Mouse (Mus musculus): ENCODE data around the gene 2610028H24Rik. TPM values are rescaled to one million over a fixed set of nuclear protein-coding genes. Genes with fewer than 3 reads are reported as not detected.

The 2610028H24Rik gene
- total RNA-seq (2021), result under 1 TPM in 1 of 2 experiments, not detected in 1; 0.62 TPM
- long read RNA-seq, experiment 1, partial matches to known transcripts, result 0 of 1 reads
- long read RNA-seq, experiment 1, other reads (novel, unspliced or antisense), result 0 of 1 reads
- long read RNA-seq, experiment 2, partial matches to known transcripts, result 0 of 1 reads
- long read RNA-seq, experiment 2, other reads (novel, unspliced or antisense), result 1 of 1 reads

DNA sequence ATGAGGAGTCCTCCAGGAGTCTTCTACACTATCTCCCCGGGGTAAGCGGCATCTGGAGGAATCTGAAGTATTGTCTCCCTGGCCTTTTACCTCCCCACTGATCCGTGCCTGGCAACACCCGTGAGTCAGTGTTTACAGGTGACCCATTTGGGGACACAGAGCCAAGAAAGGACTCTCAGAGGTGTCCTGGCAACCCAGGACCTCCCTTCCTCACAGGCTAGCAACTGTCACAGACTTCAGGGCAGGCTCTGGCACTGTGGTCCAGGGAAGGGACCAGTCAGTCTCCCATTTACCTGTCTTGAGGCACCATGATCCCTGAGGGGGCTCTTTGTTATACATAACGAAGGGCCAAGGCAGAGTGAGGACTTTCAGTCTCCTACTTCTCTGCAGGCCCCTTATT lies at the start of gene 2610028H24Rik:
TSS of gene 2610028H24Rik (plus strand) at position 231 of the 400 bp plus-strand sequence.
- DNase-seq, result no peak

- no peak for DNase-seq
Observed at GRCm38 (mm10) chr10:76408520-76408919, 40.4 kb upstream of the 2610028H24Rik start.

DNA sequence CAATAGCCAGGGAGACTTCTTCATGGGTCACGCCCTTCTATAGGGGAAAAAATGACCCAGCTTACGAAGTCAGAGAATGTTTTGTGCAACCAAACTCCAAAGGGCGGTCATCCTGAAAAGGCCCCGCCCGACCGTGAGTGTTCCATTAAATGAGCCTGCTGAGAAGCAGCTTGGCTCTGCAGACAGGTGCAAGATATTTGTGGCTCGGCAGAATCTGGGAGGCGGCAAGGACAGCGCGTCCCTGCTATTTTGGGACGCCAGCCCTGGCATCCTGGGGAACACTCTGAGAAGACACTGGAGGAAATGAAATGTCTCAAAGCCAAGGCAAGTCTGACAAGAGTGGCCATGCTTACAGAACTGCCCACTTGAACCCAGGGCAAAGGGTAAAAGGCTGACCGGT lies 32.1 kb upstream of the 2610028H24Rik start:
- DNase-seq, result peak; percentile 71 to 85

- no peak for DNase-seq
Observed at GRCm38 (mm10) chr10:76425674-76426073, 23.2 kb upstream of the 2610028H24Rik start.

DNA sequence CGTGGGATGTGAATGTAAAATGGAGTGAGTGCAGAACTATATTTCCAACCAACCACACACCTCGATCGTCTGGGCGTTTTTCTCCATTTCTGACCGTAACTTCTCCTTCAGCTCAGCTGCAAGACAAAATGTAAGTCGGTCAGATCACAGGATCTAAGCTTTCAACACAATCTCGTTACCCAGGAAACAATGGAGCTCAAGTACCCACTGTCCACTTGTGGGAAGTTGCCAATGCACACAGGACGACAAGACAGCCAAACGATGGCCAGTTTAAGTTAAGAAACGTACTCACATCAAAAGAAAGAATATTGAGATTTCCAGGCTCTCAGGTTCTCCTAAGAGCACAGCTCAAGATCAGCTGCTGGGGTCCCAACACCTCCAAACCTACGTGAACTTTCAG lies 15.0 kb upstream of the 2610028H24Rik start:
- DNase-seq, result no peak

DNA sequence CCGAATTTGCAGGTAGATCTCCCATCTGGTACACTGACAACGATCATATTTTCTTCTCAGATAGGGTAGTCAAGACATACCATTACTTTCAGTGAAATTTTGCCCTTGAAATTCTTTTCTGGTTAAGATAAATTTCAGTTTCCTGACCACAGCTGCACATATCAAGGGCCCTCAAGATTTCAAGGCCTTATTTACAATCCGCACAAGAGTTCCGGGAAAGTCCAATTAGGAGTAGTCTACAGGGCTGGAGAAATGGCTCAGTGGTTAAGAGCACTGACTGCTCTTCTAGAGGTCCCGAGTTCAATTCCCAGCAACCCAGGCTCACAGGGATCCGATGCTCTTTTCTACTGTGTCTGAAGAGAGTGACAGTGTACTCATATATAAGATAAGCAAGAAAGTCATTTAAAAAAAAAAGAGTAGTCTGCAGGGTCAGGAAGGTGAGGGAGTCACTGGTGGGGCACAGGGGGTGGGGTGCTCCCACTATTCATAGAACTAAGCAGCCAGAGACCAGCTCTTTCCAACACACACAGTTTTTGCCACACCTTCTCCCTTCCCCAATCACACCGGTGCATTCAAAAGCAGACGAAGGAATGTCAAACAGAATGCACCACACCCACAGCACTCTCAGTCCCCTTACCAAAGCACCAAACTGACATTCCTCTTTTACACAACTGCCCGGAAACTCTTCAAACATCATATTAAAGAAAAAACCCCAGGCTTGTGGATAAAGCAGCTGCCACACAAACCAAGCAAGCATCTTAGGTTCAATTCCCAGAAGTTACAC lies 9.6 kb upstream of the 2610028H24Rik start:
- DNase-seq, result no peak

DNA sequence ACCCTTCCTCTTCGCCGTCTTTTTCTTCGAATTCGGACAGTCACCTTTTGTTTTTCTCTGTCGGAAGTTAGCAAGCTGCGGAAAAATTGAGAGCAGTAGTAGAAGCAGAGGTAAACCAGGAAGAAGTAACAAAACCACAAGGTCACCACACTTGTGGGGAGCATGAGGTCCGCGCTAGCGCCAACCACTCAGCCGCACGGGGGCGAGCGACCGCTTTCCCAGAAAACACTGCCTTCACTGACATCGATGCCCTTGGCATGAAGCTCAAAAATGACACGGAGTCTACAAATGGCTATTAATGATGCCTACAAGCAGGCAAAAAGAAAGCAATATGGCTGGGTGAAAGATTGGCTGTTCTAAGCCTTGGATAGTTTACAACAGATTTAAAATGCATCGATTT lies 8.6 kb upstream of the 2610028H24Rik start, which contains the start of gene AC141477.1:
TSS of gene AC141477.1 (minus strand) at position 164 of the 400 bp plus-strand sequence.
- DNase-seq, result no peak

DNA sequence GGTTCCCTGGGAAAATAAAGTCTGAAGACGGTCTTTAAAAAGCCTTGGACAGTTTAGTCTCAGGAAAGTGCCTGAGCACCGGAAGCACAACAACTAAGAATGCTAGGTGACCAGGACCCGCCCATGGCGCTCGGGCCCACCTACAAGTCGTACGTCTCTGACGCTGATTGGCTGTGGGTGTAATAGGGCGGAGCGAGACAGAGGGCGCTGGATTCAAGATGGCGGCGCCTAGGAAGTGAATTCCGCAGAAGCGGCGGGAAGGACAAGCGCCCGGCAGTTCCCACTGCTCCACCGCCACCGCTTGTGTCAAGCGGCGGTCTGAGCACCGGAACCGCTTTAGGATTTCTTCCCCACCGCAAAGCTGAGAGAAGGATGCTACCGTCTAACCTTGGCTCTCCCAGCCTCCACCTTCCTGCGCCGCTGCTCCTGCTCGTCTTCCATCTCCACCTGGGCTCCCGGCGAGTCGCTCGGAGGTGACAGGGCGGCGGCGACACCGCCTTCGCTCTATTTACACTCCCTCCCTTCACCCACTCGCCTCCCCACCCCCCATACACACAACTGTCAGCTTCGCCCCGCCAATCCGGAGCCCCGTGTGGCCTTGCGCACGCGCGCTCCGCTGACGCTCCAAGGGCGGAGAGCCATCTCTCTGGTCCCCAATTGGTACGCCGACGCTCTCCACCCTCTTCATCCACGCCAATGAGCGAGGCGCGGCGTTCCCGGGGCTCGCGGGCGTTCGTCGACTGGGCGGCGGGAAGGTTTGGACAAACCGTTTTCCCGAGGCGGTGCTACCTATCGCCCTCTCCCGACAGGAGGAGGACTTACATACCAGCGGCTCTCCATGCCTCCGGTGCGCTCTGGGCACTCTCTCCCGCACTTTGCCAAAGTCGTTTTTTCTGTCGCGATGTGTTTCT lies 6.4 kb upstream of the 2610028H24Rik start, which contains the start of gene Pcnt:
TSS of gene Pcnt (minus strand) at position 609 of the 911 bp plus-strand sequence.
- peak; percentile 98 to 99 for DNase-seq

DNA sequence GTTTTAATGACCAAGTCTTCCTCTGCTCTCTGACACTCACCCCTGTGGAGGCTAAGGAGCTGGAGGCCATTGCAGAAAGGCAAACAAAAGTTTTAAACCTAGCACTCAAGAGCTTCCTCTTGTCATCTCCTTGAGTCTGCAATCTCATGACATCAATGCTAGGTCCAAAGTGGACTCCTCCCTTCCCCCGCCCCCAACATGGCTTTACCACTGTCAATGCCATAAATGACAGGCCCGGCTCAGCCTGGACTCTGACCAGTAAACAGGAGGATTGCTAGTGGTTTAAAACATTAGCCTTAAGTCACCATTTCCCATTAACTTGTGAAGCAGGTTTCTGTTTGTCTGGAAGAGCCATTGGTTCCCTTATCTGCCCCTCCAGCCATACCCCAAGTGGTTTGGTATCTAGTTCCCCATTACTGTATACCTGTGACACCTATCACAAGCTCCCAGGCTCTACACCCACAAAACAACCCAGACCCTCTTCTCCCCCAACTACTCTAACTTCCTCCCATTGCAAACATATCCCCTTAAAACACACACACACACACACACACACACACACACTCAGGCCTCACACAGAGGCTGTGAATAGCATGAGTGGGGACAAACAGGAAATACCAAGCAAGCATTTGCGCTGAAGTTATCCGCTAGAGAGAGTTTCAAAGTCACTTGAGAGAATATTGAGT lies 2.7 kb upstream of the 2610028H24Rik start:
- DNase-seq, result peak; percentile 23 to 38

DNA sequence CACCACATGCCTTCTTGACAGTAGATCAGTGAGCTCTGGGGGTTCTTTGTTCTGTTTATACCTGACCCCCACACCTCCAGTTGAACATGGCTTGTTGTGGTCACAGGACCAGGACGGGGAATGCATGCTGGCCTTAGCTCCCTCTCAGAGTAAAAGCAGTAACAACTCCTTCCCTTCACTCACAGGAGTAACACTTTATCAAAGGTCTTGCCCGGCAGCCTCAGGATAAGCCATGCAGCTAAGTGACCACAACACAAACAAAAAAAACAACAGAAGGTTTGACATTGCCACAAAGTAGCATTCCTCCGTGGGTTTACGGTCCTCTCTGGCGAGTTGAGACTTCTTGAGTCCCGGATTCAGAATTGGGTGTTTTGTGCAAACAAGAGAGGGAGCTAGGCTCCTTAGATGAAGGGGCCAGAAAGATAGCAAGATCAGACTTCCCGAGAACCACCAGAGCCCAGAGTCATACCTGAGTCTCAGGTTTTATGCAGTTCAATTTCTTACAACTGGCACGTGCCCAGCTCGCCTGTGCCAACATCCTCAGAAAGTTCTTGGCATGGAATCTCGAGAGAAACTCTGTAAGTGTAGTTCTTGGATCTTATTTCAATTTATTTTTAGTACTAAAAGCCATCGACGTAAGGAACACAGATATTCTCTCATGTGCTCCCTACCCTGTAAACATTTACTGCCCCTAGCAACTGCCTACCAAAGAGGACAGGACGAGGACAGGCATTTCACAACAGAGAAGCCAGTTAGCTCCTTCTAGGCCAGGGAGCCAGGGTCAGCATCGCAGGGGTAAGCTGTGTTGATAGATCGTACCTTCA lies 1.3 kb upstream of the 2610028H24Rik start:
- peak; percentile 64 to 72 for DNase-seq

GRCm38 (mm10) chr10:76455289-76455688 lies 6.4 kb downstream of the 2610028H24Rik start:
- DNase-seq, result peak; percentile 35 to 68

- no peak for DNase-seq
Observed at GRCm38 (mm10) chr10:76461255-76461654, 12.4 kb downstream of the 2610028H24Rik start.

- DNase-seq, result no peak
Observed at GRCm38 (mm10) chr10:76462312-76462711, 13.4 kb downstream of the 2610028H24Rik start.

DNA sequence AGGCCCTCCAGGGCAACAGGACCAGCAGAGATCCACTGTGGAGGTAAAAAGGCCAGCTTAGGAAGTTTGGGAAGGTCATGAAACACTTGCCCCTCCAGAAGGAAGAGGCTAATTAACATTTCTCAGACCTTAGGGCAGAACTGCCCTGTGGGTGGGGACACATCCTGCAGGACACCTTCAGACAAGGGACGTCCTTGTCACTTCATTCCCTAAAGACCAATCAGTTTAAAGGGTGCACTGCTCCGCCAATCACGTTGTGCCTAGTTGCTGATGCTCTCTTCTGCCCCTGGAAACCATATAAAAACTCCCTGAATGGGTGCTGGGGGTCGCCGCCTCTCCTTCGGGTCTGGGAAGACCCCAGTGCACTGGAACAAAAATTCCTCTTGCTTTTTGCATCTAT lies 13.8 kb downstream of the 2610028H24Rik start:
- DNase-seq, result no peak

- DNase-seq, result peak; percentile 90 to 92
Observed at GRCm38 (mm10) chr10:76468203-76469162, 19.6 kb downstream of the 2610028H24Rik start, which contains the start of the genes Mcm3ap and Ybey. Gene Mcm3ap (plus strand): TSS chr10:76468927. Gene Ybey (minus strand): TSS chr10:76469114.

- DNase-seq, result no peak
Observed at GRCm38 (mm10) chr10:76473759-76474158, 24.9 kb downstream of the 2610028H24Rik start.

DNA sequence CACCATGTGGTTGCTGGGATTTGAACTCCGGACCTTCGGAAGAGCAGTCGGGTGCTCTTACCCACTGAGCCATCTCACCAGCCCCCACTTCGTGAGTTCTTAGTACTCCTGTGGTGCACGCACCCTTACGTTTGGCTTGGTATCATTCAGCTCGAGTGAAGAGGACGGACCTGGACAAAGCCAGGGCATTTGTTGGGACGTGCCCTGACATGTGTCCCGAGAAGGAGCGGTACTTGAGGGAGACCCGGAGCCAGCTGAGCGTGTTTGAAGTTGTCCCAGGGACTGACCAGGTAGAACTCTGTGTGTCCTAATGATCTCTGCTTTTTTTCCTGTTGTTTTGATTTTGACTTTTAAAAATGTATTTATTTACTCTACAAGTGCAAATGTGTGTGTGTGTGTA lies 32.0 kb downstream of the 2610028H24Rik start:
- no peak for DNase-seq

- DNase-seq, result no peak
Observed at GRCm38 (mm10) chr10:76481480-76481879, 32.6 kb downstream of the 2610028H24Rik start.

DNA sequence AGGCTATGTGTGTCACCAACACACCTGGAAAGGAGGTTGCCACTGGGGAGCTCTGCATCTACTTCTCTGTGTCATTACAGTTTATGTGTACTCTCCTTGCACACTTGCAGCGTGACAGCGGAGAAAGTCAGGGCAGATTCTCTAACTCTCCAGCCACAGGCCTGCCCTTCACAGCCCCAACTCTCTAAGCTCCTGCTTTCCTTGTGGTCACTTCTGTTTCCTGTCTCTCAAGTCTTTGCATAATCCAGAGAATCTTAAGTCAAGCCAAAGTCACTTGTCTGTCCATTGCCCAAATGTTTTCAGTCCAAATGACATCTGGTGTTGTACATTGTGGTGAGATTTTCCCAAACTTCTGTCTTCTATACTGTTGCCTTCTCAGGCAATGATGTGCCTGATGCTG lies 37.4 kb downstream of the 2610028H24Rik start:
- DNase-seq, result no peak

Measured in heart, adult 18-20 months (tissue).